Mouse (Mus musculus) kidney, postnatal 25 days (tissue): Measurements from ENCODE around the gene Lrrfip1.

Experiments used
- DNase-seq, 2 experiments: peaks; one replicate each; pipeline ENCODE4 v3.0.0; 2021; ENCODE audit warnings: mixed read lengths in 2 of 2

Lrrfip1 gene

DNA sequence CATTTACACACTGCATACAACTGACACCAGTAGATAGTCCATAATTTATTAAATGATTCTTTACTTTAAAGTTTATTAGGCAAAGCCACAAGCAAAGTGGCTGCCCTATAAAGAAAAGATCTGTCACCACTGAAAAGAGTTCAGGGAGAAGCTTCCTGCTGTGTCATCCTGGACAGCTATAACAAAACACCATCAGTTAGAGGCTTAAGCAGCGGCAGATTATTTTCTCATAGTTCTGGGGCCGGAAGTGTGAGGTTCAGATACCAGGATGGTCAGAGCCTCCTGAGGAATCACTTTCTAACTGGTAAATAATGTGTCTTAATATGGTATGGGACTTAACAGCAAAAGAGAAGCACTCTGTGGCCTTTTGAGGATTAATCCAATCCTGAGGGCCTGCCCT is 153.0 kb downstream of the Lrrfip1 start:
- no peak for DNase-seq

DNA sequence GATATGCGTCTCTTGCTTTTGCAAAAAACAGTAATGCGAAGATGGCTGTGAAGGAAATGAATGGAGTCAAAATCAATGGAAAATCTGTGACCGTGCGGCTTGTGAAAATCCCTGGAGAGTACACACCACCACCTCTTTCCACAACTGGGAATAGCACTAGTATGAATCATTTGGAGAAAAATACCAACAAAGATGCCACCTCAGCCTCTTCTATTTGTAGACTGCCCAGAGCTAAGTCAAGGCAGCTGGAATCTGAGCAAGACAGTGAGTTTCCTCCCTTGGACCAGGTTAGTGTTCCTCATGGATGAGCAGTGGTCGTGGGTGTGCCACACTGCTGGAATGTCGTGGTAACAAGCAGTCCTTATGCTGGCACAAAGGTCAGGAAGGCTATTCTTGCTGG is 168.3 kb downstream of the Lrrfip1 start:
- DNase-seq = no peak

DNA sequence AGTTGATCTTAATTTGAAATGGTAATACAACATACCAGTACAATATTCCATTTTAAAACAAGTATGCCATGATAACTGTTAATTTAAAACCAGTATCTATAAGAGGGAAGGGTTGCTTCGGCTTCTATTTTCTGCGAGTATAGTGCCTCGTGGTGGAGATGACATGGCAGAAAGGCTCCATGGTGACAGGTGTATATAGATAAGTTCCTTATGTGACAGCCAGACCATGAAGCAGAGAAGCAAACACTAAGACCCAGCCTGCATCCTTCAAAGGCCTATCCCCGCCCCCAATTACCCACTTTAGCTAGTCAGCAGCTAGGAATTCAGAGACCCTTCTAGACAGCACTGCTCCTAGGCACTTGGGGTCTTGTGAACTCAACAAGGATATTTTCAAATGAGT is 170.6 kb downstream of the Lrrfip1 start:
- no peak for DNase-seq

DNA sequence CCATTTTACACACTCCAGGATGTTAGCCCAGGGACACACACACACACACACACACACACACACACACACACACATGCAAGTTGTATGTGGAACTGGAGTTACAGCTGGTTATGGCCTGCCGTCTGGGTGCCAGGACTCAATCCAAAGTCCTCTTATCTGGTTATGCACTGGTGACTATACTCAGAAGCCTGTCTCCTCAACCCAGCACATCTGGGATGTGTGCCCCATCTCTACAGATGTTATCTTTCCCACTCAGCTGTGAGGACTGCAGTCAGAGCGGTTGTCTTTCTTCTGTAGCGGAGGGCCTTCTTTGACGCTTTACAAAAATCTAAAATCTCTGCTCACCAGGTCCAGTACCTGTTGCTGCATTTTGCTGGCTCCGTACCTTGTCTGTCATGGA is 176.3 kb downstream of the Lrrfip1 start:
- no peak for DNase-seq

DNA sequence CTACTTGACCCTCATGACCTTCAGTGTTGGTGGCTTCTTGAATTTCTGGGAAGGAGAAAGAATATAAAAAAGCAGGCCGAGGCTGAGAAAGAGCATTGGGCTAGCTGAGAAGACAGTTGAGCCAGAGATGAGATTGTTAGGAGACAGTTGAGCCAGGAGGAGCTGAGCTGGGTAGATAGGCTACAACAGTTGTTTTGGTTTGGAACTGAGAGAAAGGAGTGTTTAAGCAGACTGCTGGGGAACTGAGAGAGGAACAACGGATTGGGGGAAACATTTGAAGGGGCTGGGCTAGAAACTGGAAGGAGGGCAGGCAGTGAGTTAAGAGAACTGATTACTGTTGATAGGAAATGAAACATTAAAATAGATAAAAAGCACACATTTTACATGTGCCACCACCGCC is 177.5 kb downstream of the Lrrfip1 start:
- DNase-seq = no peak

DNA sequence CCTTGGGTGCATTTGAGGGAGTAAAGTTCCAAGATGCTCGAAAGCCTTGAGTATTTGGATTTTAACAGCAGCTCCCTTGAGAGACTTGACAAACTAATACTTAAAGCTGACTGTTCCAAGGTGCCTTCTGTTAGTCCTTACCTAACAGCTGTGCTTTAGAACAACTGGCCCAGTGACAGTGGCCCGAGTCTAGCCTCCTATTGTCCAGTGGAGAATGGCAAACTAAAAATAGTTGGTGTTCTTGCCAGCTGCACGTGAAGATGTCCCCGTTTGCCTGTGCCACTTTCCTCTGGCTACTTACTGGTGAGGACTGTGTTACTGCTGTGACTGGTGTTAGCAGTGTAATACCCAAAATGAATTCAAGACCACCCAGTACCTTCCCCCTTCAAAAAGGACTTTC is 178.3 kb downstream of the Lrrfip1 start:
- DNase-seq = no peak
